Mouse (Mus musculus) limb, embryonic 10.5 days (tissue): ENCODE results near the gene Olfr1506. TPM values are rescaled to one million over a fixed set of nuclear protein-coding genes. Genes with fewer than 3 reads are reported as not detected.
"Not testable (repeated sequence)": the region's sequence is repeated elsewhere in the genome, so short reads cannot be mapped to it uniquely, and the experiment has no call there.

Source experiments
- DNase-seq: peaks from one replicate; pipeline ENCODE4 v3.0.0-alpha.2; 2017; ENCODE audit warnings: low spot score
- H3K27ac ChIP-seq: fragments of 300-500 bp; sonication (generic); 2 replicates; pipeline ENCODE4 v1.5.1; 2016; ENCODE audit warnings: mild to moderate bottlenecking
- H3K27me3 ChIP-seq: fragments of 300-500 bp; sonication (generic); 2 replicates; pipeline ENCODE4 v1.6.1; 2016; ENCODE audit warnings: low read depth, mild to moderate bottlenecking; ENCODE audit not compliant: poor library complexity, severe bottlenecking
- H3K36me3 ChIP-seq: fragments of 300-500 bp; sonication (generic); 2 replicates; pipeline ENCODE4 v1.6.1; 2016; ENCODE audit warnings: mild to moderate bottlenecking, moderate library complexity
- H3K4me1 ChIP-seq: fragments of 300-500 bp; sonication (generic); 2 replicates; pipeline ENCODE4 v1.6.1; 2016
- H3K4me3 ChIP-seq: fragments of 300-500 bp; sonication (generic); 2 replicates; pipeline ENCODE4 v1.5.1; 2016; ENCODE audit warnings: mild to moderate bottlenecking, moderate library complexity
- H3K9me3 ChIP-seq: fragments of 300-500 bp; sonication (generic); replicated peaks from 2 replicates; pipeline ENCODE4 v1.6.1; 2016; ENCODE audit warnings: mild to moderate bottlenecking
- WGBS: fragments of 180-500 bp; shearing (Covaris S2); methylation state at CpG from one replicate; pipeline ENCODE4 v1.1.7; 2016; 5-methylcytosine and 5-hydroxymethylcytosine counted together
- polyA plus RNA-seq: library from polyadenylated mRNA; unstranded; fragments of >200 nt; fragmentation: Nextera tagmentation; extraction: Ambion mirVana; gene quantifications from 2 replicates; pipeline ENCODE4 v1.2.1, GENCODE M21; 2016

Gene Olfr1506
- polyA plus RNA-seq, result 0.09 TPM in 1 of 2 replicates, not detected in the other

DNA sequence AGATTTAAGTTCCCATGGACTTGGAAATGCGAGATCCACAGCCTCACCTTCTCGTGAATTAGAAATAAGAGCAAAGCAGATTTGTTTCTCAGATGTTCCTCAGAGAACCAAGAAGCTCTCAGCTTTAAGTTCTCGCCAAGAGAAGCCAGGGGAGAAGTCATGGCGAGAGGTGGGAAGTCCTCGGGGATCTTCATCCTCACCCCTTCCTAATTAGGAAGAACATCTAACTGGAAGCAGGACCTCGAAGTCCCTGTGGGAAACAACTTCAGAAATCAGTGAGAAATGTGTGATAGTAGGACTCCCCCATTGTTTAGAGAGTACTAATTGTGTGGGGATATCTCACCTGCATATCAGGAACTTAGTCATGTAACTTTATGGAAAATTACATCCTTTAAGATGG lies at the start of gene Olfr1506:
Olfr1506 (minus strand) TSS at position 101 of the 400 bp plus-strand sequence.
- WGBS, result no CpG with 5 or more reads among the region's 6 CpGs
- H3K4me3 ChIP-seq, H3K27ac ChIP-seq, DNase-seq, H3K9me3 ChIP-seq, H3K4me1 ChIP-seq, H3K36me3 ChIP-seq, H3K27me3 ChIP-seq: not testable (repeated sequence)

DNA sequence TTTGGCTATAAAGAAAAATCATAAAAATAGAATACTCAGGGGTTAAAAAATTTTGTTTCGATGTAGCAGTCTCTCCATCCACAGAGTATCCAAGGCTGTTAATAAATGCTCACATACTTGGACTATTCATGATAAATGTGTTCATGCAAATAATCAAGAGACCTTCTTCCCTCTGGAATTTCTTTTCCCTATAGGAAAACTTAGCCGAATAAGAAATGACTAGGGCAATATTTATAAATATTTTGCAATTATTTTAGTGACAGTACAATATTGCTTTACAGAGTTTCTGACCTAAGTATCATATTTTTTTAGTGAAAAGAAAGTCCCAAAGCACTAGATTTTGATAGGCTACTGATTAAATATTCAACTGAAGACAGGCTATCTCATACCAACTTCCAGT lies 46.6 kb upstream of the Olfr1506 start, which contains the start of gene Olfr1271:
Olfr1271 (minus strand) TSS at position 101 of the 400 bp plus-strand sequence.
- no peaks in the 10 kb centered on the region for H3K27me3 ChIP-seq
- H3K36me3 ChIP-seq, result no peaks in the 10 kb centered on the region
- no peaks in the 10 kb centered on the region for H3K9me3 ChIP-seq
- no peak for DNase-seq
- no peak within 1 kb of the TSS for H3K27ac ChIP-seq
- 99% methylated on average over 2 of the region's 2 CpGs for WGBS
- no peak within 1 kb of the TSS for H3K4me3 ChIP-seq
- no peaks in the 10 kb centered on the region for H3K4me1 ChIP-seq

DNA sequence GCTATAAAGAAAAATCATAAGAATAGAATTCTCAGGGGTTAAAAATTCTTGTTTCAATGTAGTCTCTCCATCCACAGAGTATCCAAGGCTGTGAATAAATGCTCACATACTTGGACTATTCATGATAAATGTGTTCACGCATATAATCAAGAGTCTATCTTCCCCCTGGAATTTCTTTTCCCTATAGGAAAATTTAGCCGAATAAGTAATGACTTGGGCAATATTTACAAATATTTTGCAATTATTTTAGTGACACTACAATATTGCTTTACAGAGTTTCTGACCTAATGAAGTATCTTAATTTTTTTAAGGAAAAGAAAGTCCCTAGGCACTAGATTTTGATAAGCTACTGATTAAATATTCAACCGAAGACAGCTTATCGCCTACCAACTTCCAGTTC lies 33.2 kb upstream of the Olfr1506 start, which contains the start of gene Olfr142:
Olfr142 (minus strand) TSS at position 101 of the 400 bp plus-strand sequence.
- WGBS, result 95% methylated on average over 4 of the region's 4 CpGs
- Histone ChIP-seq H3K27ac (no peak within 1 kb of the TSS), H3K9me3 (no peaks in the 10 kb centered on the region), H3K36me3 (no peaks in the 10 kb centered on the region), H3K4me1 (no peaks in the 10 kb centered on the region), H3K4me3 (no peak within 1 kb of the TSS), H3K27me3 (no peaks in the 10 kb centered on the region)
- no peak for DNase-seq

DNA sequence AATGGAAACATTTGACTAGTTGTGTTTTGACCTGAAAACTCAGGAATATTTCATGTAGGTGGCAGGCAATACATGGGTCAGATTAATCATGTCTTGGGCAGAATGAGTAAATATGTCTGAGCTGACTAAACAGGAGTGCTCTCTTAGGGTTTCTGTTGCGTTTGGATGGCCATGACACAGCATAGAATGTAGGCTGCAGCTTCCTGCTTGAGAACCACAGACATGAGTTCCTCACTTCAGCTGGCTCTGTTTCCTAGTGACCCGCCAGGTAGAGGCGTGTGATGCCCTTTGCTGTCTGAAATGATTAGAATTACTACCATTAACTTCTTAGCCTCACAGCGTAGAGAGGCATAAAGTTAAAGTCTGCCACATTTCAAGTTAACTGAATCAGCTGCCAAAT lies 24.7 kb downstream of the Olfr1506 start:
- not testable (repeated sequence) for H3K27ac ChIP-seq, H3K4me3 ChIP-seq, H3K27me3 ChIP-seq, H3K9me3 ChIP-seq, H3K4me1 ChIP-seq, H3K36me3 ChIP-seq, DNase-seq
- no CpG with 5 or more reads among the region's 4 CpGs for WGBS

DNA sequence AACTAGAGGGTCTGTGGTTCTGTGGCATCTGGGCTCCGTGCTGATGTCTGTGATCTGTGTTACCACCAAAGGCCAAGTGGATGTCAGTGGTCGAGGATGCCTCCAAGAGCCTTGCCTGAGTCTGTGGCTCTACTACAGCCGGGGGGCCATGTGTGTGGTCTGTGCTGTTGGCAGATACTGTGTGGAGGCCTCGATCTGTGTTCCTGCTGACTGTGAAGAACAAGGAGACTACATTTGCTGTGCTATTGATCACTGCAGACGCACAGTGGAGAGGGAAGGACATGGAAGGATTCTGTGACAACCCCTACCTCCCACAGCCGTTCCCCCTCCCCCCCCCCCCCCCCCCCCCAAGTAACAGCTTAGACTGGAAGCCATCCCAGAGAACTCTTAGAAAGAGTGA lies 29.0 kb downstream of the Olfr1506 start:
- H3K9me3 ChIP-seq, H3K27ac ChIP-seq, H3K4me1 ChIP-seq, DNase-seq, H3K27me3 ChIP-seq, H3K4me3 ChIP-seq, H3K36me3 ChIP-seq: not testable (repeated sequence)
- WGBS, result no CpG with 5 or more reads among the region's 6 CpGs

DNA sequence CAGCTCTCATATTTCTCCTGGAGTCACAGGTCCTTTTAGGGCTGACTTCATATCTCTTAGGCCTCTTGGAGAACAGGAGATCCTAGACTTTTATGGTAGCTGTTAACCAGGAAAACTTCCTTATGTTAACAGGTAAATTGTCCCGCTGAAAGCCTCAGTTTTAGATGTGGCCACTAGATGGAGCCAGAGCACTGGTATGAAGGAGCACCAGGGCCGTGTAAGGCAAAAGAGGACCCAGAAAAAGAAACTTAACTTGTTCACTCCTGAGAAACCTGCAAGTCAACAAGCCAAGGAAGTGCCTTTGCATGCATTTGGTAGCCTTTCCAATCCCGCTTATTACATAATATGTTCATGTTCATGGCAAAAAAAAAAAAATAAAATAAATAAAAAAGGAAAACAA lies 29.5 kb downstream of the Olfr1506 start:
- not testable (repeated sequence) for H3K27me3 ChIP-seq, H3K9me3 ChIP-seq, H3K36me3 ChIP-seq, H3K27ac ChIP-seq, DNase-seq, H3K4me1 ChIP-seq, H3K4me3 ChIP-seq
- WGBS, result no CpG with 5 or more reads among the region's 3 CpGs

DNA sequence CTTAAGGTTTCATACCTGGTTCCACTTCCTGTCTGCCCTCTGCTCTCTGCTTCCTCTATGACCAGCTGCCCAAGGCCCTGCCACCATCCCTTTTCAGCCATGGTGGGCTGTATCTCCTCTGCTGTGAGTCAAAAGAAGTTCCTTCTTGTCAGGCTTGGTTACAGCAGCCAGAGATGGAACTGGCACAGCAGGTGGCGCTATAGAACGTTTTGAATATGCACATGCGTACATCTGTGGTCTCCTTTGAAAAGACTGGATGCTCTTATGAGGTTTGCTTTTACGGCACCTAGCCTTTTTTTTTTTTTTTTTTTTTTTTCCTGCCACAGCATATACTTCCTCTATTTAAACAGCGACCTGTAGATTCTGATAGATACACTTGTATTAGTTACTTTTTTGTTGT lies 37.2 kb downstream of the Olfr1506 start:
- WGBS, result no CpG with 5 or more reads among the region's 5 CpGs
- not testable (repeated sequence) for H3K9me3 ChIP-seq, H3K27me3 ChIP-seq, H3K4me1 ChIP-seq, H3K27ac ChIP-seq, H3K36me3 ChIP-seq, DNase-seq, H3K4me3 ChIP-seq

DNA sequence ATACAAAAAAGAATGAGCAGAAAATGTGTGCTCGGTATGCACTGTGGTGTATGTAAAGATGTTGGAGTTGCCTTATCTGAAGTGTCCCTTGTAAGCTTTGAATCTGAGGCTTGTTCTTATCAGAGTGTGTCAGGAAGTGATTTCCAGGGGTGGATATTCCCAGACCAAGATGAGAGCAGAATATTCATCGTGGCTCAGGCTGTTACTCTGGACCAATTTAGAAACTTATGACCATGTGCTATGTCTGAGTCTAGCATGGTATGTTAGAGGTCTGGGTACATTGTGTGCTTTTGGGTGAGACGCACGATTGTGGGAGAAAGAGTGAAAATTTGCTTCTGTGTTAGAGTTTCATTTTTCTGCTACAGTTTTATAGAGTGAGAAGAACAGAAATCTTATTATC lies 38.2 kb downstream of the Olfr1506 start:
- no CpG with 5 or more reads among the region's 4 CpGs for WGBS

More for the DNA sequence above, 38.2 kb downstream of the Olfr1506 start:
- H3K27ac ChIP-seq, H3K4me3 ChIP-seq, H3K4me1 ChIP-seq, H3K9me3 ChIP-seq, H3K36me3 ChIP-seq, DNase-seq, H3K27me3 ChIP-seq: not testable (repeated sequence)

Other genes with a start within 250 kb of the Olfr1506 start
- gene Olfr1261, start 233.3 kb downstream of the Olfr1506 start, polyA plus RNA-seq, result not detected in 2 replicates
- not detected in 2 replicates for gene Olfr1262, start 224.3 kb downstream of the Olfr1506 start, polyA plus RNA-seq
- gene Olfr1263, start 212.4 kb downstream of the Olfr1506 start, polyA plus RNA-seq, result not detected in 2 replicates
- not detected in 2 replicates for gene Olfr1264, start 198.9 kb downstream of the Olfr1506 start, polyA plus RNA-seq
- not detected in 2 replicates for gene Olfr1265, start 189.2 kb downstream of the Olfr1506 start, polyA plus RNA-seq
- gene Olfr140, start 160.9 kb downstream of the Olfr1506 start, polyA plus RNA-seq, result not detected in 2 replicates
- not detected in 2 replicates for gene Olfr1269, start 103.1 kb downstream of the Olfr1506 start, polyA plus RNA-seq
- gene Olfr32, start 82.2 kb downstream of the Olfr1506 start, polyA plus RNA-seq, result not detected in 2 replicates
- gene Olfr1270, start 71.4 kb downstream of the Olfr1506 start, polyA plus RNA-seq, result not detected in 2 replicates
- gene Olfr142, start 33.1 kb upstream of the Olfr1506 start, polyA plus RNA-seq, result not detected in 2 replicates
- not detected in 2 replicates for gene Olfr1271, start 46.5 kb upstream of the Olfr1506 start, polyA plus RNA-seq
- gene Olfr1272, start 68.3 kb upstream of the Olfr1506 start, polyA plus RNA-seq, result not detected in 2 replicates
- gene Gm13769, start 97.7 kb upstream of the Olfr1506 start, polyA plus RNA-seq, result not detected in 2 replicates
- gene Olfr1274-ps, start 174.2 kb upstream of the Olfr1506 start, polyA plus RNA-seq, result not detected in 2 replicates